Mouse (Mus musculus): ENCODE data around the gene Spint5. TPM values are rescaled to one million over a fixed set of nuclear protein-coding genes. Genes with fewer than 3 reads are reported as not detected.

Spint5 gene
- polyA plus RNA-seq, 1 experiment from 2014 or later: not detected

DNA sequence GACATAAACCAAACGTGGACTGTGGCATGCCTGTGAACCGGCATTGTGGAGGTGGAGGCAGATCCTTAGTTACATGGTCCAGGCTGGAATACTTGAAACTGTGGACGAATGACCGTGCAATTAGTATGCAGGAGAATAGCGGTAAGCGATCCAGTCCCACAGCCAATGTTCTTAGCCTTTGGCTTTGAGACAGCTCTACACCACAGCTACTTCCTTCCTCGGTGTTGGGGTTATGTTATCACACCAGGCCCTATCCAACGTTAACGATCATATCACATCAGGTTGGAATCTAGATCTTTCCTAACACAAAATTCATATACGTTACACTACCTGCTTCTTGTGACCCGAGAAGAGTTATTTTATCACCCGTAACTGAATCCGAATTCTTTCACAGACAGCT, 29.9 kb downstream of the Spint5 start:
- no peak for ATAC-seq (ENCODE audit: low FRiP score, low read depth)
- WGBS: 74% methylated on average over 13 of the region's 13 CpGs
- peak overlapping the region; percentile 85 for H3K4me2 ChIP-seq (replicated peaks)
- H3K36me3 ChIP-seq: peaks cover 20% of the 10 kb centered on the region
- peak overlapping the region; percentile 88 for H3K9ac ChIP-seq
- H3K4me3 ChIP-seq: no peak overlapping the region
- H3K9me3 ChIP-seq: no peaks in the 10 kb centered on the region
- no peaks in the 10 kb centered on the region for H3K27me3 ChIP-seq (replicated peaks)
- H3K27ac ChIP-seq: no peak overlapping the region
- H3K4me1 ChIP-seq: peaks cover 22% of the 10 kb centered on the region

DNA sequence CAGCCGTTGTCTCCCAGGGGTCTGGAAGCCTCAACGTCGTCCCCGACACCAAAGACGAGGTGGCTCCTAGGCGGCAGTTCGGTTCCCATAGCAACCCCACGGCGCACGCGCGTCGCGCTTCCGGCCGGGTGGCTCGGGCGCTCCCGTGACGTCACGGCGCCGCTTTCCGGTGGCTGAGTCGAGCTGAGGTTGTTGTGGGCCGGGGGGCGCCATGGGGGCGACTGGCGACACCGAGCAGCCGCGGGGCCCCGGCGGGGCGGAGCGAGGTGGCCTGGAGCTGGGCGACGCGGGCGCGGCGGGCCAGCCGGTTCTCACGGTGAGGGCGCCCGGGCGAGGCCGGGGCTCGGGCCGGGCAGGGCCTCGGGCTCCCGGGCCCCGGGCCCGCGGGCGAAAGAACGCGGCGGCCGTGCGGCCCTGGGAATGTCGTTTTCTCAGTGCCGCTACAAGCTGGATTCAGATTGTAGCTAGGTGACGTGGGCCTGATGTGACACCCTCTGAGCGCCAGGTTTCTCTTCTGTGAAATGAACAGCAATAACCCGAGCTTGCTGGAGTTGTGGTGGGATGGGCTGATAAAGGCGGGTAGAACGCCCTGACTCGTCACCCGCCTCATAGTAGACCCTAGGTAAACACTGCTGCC, 30.9 kb downstream of the Spint5 start, which contains the start of the genes Wfdc3 and Dnttip1:
TSS of gene Wfdc3 (minus strand) at position 89 of the 637 bp plus-strand sequence.
TSS of gene Dnttip1 (plus strand) at position 141 of the 637 bp plus-strand sequence.
- H3K4me2 ChIP-seq (replicated peaks): peak within 1 kb of the TSS; percentile 85
- no peaks in the 10 kb centered on the region for H3K27me3 ChIP-seq (replicated peaks)
- ATAC-seq (ENCODE audit: low FRiP score, low read depth): peak; percentile 88
- peak within 1 kb of the TSS; percentile 98 for H3K4me3 ChIP-seq
- H3K9me3 ChIP-seq: no peaks in the 10 kb centered on the region
- H3K9ac ChIP-seq: peak within 1 kb of the TSS; percentile 88
- 0 out of 2 replicates have a peak within 1 kb of the TSS, but pooled peaks have one; percentile 32 for H3K27ac ChIP-seq
- WGBS: under 1% methylated on average over 68 of the region's 70 CpGs
- H3K4me1 ChIP-seq: peaks cover 22% of the 10 kb centered on the region
- H3K36me3 ChIP-seq: peaks cover 30% of the 10 kb centered on the region

DNA sequence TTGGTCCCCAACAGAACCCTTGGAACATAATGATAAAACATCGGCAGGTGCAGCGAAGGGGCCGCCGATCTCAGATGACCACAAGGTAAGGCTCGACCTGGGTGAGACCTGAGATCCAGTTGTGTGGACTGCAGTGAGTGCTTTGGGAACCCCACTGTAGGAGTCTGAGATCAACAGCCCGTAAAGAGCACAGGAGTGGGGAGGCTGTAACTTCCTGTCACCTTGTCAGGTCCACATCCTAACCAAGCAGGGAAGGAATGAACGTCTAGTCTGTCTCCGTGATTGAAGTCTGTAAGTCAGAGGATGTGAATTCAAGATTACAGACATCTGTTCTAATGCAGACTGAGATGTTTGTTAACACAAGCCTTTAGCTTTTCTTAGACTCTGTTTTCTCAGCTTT, 31.6 kb downstream of the Spint5 start:
- Histone ChIP-seq H3K36me3 (peaks cover 36% of the 10 kb centered on the region), H3K27me3 (replicated peaks) (no peaks in the 10 kb centered on the region), H3K27ac (no peak overlapping the region), H3K9me3 (no peaks in the 10 kb centered on the region), H3K4me3 (peak overlapping the region; percentile 98), H3K9ac (peak overlapping the region; percentile 88), H3K4me1 (peaks cover 22% of the 10 kb centered on the region), H3K4me2 (replicated peaks) (peak overlapping the region; percentile 85)
- 58% methylated on average over 8 of the region's 8 CpGs for WGBS
- ATAC-seq (ENCODE audit: low FRiP score, low read depth): no peak

DNA sequence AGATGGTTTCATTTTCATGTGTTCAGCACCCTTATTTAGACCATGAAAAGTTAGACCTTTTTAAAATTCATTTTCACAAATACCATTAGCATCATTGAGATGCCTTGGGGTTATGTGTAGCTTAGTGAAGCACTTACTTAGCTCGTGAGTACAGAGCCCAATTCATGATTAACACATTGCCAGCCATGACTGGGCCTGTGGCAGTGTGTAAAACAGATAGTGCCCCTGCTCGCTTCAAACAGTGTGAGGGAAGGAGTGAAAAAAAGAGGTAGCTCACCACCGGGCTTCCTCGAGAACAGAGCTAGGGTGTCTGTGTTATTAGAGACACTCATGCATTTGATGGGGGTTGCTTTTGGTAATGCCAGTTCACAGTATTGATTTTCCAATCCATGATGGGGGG, 33.1 kb downstream of the Spint5 start:
- Histone ChIP-seq H3K9me3 (no peaks in the 10 kb centered on the region), H3K27me3 (replicated peaks) (no peaks in the 10 kb centered on the region), H3K4me2 (replicated peaks) (no peak overlapping the region), H3K9ac (no peak overlapping the region), H3K4me3 (no peak overlapping the region), H3K36me3 (peaks cover 49% of the 10 kb centered on the region), H3K4me1 (peaks cover 22% of the 10 kb centered on the region), H3K27ac (no peak overlapping the region)
- 86% methylated on average over 4 of the region's 4 CpGs for WGBS
- ATAC-seq (ENCODE audit: low FRiP score, low read depth): no peak

DNA sequence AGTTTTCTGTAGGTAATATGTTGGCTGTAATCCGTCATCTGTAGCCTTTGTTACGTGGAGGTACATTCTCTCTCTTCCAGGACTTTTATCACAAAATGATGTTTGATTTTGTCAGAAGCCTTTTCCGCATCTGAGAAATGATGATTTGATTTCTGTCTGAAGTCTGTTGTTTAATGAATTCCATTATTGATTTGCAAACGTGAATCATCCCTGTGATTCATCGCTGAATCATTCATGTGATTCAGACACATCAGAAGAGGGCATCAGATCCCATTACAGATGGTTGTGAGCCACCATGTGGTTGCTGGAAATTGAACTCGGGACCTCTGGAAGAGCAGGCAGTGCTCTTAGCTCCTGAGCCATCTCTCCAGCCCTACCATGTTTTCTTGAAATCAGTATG, 33.9 kb downstream of the Spint5 start:
- H3K27ac ChIP-seq: no peak overlapping the region
- no peak overlapping the region for H3K9ac ChIP-seq
- H3K4me1 ChIP-seq: peaks cover 22% of the 10 kb centered on the region
- H3K4me2 ChIP-seq (replicated peaks): no peak overlapping the region
- H3K36me3 ChIP-seq: peaks cover 57% of the 10 kb centered on the region
- no peak for ATAC-seq (ENCODE audit: low FRiP score, low read depth)
- 88% methylated on average over 6 of the region's 6 CpGs for WGBS
- H3K4me3 ChIP-seq: no peak overlapping the region
- no peaks in the 10 kb centered on the region for H3K9me3 ChIP-seq
- H3K27me3 ChIP-seq (replicated peaks): no peaks in the 10 kb centered on the region

DNA sequence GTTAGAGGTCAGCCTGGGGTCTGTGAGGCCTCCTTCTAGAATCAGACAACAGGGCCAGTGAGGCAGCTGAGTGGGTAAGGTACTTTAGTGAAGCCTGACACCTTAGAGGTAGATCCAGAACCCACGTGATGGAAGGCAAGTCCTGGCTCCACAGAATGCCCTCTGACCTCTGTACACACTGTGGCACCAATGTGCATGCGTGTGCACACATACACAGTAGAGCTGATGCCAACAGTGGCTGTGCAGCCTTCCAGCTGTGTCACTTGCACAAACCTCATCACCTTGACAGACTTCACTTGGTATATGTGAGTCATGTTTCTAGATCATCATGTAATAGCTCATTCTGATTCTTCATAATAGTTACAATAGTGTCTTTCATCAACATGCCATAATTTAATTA, 37.3 kb downstream of the Spint5 start:
- Histone ChIP-seq H3K9me3 (no peaks in the 10 kb centered on the region), H3K9ac (no peak overlapping the region), H3K4me3 (no peak overlapping the region), H3K27ac (no peak overlapping the region), H3K4me1 (peaks cover 6% of the 10 kb centered on the region; the same call in 1 of the 2 replicates), H3K4me2 (replicated peaks) (no peak overlapping the region), H3K27me3 (replicated peaks) (no peaks in the 10 kb centered on the region), H3K36me3 (peaks cover 91% of the 10 kb centered on the region)
- WGBS: 93% methylated on average over 2 of the region's 2 CpGs
- no peak for ATAC-seq (ENCODE audit: low FRiP score, low read depth)

DNA sequence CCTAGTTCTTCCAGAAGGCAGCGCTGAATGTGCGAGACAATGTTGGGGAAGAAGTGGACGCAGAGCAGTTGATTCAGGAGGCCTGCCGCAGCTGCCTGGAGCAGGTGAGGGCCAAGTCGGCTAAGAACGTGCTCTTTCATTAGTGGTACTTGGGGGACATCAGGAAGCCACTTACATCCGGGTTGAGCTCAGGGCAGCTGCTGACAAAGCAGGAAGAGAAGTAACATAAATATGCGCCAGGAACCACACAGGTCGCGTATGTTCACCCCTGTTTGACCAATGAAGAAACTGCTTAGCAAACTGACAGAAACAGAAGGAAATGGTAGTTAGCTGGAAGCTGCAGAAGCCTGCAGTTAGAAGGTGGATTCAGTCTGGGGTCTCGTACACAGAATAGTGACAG, 39.0 kb downstream of the Spint5 start:
- ATAC-seq (ENCODE audit: low FRiP score, low read depth): no peak
- no peaks in the 10 kb centered on the region for H3K9me3 ChIP-seq
- peaks cover 93% of the 10 kb centered on the region for H3K36me3 ChIP-seq
- WGBS: 86% methylated on average over 11 of the region's 11 CpGs
- H3K9ac ChIP-seq: no peak overlapping the region
- no peaks in the 10 kb centered on the region for H3K27me3 ChIP-seq (replicated peaks)
- no peaks in the 10 kb centered on the region for H3K4me1 ChIP-seq
- no peak overlapping the region for H3K4me3 ChIP-seq
- H3K4me2 ChIP-seq (replicated peaks): no peak overlapping the region
- no peak overlapping the region for H3K27ac ChIP-seq

DNA sequence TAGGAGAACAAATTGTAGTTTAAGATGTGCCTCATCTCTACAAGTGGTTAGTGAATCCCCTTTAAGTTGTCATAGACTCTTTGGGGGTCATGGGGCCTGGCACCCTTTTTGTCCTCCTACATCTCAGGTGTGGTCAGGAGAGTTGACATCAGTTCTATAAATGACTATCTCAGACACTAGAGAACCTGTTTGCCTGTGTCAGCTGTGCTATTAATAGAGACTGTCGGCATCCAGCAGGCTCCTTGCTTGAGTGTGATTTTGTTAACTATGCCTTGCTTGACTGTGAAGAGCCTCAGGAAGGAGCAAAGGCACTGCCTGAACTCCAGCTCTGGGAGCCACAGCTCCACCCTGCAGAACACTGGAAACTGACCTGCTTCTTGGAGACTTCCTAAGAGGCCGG, 39.7 kb downstream of the Spint5 start:
- Histone ChIP-seq H3K9ac (no peak overlapping the region), H3K4me1 (no peaks in the 10 kb centered on the region), H3K4me2 (replicated peaks) (no peak overlapping the region), H3K4me3 (no peak overlapping the region), H3K9me3 (no peaks in the 10 kb centered on the region), H3K36me3 (peaks cover 97% of the 10 kb centered on the region), H3K27me3 (replicated peaks) (no peaks in the 10 kb centered on the region), H3K27ac (no peak overlapping the region)
- WGBS: 91% methylated on average over 2 of the region's 2 CpGs
- no peak for ATAC-seq (ENCODE audit: low FRiP score, low read depth)

DNA sequence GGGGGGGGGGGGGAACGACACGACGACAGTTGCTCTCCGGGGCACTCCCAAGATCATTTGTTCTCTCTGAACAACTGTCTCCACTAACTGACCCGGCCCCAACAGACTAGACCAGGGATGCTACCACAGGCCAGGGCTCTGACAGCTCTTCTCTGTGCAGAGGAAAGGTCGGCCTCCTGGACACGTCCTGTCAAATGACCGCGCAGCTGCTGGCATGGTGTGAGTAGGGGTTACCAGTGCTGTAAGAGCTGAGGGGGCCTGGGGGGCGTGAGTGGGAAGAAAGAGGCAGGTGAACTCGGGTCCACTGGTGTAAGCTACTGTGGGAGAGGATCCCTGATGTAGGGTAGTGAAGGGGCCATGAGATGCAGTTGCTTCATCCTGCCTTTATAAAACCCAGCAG, 42.7 kb downstream of the Spint5 start:
- Histone ChIP-seq H3K9me3 (no peaks in the 10 kb centered on the region), H3K4me2 (replicated peaks) (no peak overlapping the region), H3K4me3 (no peak overlapping the region), H3K27ac (no peak overlapping the region), H3K4me1 (no peaks in the 10 kb centered on the region), H3K9ac (no peak overlapping the region), H3K27me3 (replicated peaks) (no peaks in the 10 kb centered on the region), H3K36me3 (peaks cover 97% of the 10 kb centered on the region)
- no peak for ATAC-seq (ENCODE audit: low FRiP score, low read depth)
- WGBS: 91% methylated on average over 11 of the region's 11 CpGs

DNA sequence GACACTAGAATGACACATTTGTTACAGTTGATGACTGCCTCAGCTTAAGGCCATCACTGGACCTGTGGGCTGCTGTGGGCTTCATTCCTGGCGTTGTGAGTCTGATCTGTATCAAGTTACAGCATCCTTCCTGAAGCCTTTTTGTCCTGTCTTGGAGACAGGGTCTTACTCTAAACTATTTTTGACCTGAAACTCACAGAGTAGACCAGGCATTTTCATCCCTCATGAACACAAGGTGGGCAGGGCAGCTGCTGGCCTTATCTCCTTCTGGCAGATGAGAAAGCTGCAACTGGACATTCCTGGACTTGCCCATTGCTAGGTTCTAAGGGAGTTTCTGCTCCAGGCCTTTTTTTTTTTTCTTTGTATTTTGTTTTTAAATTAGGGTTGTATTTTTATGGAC, 43.6 kb downstream of the Spint5 start:
- Histone ChIP-seq H3K9ac (no peak overlapping the region), H3K27ac (no peak overlapping the region), H3K27me3 (replicated peaks) (no peaks in the 10 kb centered on the region), H3K9me3 (no peaks in the 10 kb centered on the region), H3K4me2 (replicated peaks) (no peak overlapping the region), H3K4me3 (no peak overlapping the region), H3K4me1 (no peaks in the 10 kb centered on the region), H3K36me3 (peaks cover 98% of the 10 kb centered on the region)
- 68% methylated on average over 1 of the region's 1 CpGs for WGBS
- no peak for ATAC-seq (ENCODE audit: low FRiP score, low read depth)

DNA sequence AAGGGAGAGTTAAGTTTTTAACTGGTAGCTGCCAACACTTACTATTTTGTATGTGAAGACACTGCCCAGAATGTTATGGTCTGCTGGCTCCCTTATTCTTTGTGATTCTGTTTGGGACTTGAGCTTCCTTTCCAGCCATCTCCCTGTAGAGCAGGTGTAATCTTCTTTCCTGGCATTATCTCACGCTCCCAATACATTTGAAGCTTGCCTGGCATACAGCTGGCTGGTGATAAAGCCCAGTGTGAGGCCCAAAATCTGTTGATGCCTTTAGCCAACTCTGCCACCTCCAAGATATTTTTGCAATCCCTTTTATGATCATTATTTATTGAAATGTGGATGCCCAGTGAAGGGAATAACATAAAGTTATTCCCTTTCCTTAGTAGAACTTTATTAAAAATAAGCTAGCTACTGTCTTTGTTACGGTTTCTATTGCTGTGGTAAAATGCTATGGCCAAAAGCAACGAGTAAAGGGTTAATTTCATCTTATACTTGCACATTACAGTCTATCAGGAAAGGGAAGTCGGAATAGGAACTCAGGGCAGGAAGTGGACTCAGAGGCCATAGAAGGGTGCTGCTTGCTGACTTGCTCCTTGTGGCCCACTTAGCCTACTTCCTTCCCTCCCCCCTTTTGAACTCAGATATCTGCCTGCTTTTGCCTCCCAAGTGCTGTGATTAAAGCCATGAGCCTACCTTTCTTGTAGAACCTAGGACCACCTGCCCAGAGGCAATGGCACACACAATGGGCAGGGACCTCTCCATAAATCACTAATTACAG, 45.1 kb downstream of the Spint5 start:
- Histone ChIP-seq H3K4me3 (no peak overlapping the region), H3K9me3 (no peaks in the 10 kb centered on the region), H3K36me3 (peaks cover 91% of the 10 kb centered on the region), H3K27ac (no peak overlapping the region), H3K4me2 (replicated peaks) (no peak overlapping the region), H3K9ac (no peak overlapping the region), H3K4me1 (no peaks in the 10 kb centered on the region), H3K27me3 (replicated peaks) (no peaks in the 10 kb centered on the region)
- ATAC-seq (ENCODE audit: low FRiP score, low read depth): no peak
- 88% methylated on average over 4 of the region's 4 CpGs for WGBS

DNA sequence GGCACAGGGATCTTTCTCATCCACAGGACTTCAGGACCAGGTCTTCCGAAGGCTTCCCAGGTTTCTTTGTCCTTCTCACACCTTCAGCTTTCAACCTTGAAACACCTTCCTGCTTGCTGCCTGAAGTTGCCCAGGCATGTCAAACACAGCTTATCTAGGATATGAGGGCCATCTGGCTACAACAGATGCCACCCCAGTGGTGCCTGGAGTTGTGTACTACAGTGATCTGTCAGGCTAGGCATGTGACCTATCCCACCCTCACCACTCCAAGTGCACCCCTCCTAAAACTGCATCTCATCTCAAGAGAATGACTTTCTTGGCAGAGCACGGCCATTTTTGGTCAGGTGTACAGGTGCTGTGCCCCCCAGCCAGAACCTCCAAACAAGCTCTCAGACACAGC, 46.4 kb downstream of the Spint5 start:
- H3K4me3 ChIP-seq: no peak overlapping the region
- H3K4me1 ChIP-seq: no peaks in the 10 kb centered on the region
- no peaks in the 10 kb centered on the region for H3K27me3 ChIP-seq (replicated peaks)
- 95% methylated on average over 2 of the region's 2 CpGs for WGBS
- no peak overlapping the region for H3K27ac ChIP-seq
- no peak overlapping the region for H3K4me2 ChIP-seq (replicated peaks)
- H3K9me3 ChIP-seq: no peaks in the 10 kb centered on the region
- no peak for ATAC-seq (ENCODE audit: low FRiP score, low read depth)
- peaks cover 91% of the 10 kb centered on the region for H3K36me3 ChIP-seq
- no peak overlapping the region for H3K9ac ChIP-seq

All from neural tube, embryonic 12.5 days (tissue).